Mouse (Mus musculus): ENCODE measurements at regions not wholly inside any gene's neighbourhood (a gene's known extent, or its start where the extent isn't known, plus 50 kb on each side); places are given as distances from the start of the nearest gene placed in this dataset. TPM values are rescaled to one million over a fixed set of nuclear protein-coding genes. Genes with fewer than 3 reads are reported as not detected.

DNA sequence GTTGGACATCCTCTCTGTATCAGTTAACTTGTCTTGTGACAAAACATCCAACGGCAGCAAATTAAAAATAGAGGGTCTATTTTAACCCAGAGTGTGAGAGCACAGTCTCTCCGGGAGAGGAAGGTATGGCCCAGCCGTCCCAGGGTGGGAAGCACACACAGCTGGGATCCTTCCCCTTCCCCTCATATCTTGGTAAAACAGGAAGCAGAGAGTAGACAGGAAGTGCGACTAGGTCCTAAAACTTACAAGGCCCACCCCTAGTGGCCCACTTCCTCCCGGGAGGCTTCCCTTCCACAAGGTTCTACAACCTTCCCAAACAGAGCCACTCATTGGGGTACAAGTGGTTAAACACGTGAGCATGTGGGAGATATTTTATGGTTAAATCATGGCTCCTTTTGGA lies 56.4 kb upstream of the Max start:
- H3K9ac ChIP-seq (ENCODE audit: low read depth, low read length, severe bottlenecking): no peak overlapping the region
- DNase-seq (ENCODE audit: low spot score): no peak
- H3K27me3 ChIP-seq (ENCODE audit: control insufficient read depth, insufficient read depth, low read length): no peaks in the 10 kb centered on the region
- WGBS: 70% methylated on average over 6 of the region's 6 CpGs
- no peak for TF ChIP-seq POLR2A (IDR thresholded peaks at IDR 0.05; ENCODE audit: borderline replicate concordance, extremely low read depth, insufficient read depth, insufficient read length)
- no peak overlapping the region for H3K4me3 ChIP-seq (replicated peaks; ENCODE audit: low read length)
- no peak for ATAC-seq (ENCODE audit: low FRiP score, low read depth)
- no peak overlapping the region for H3K4me2 ChIP-seq (replicated peaks; ENCODE audit: low read depth, low read length, severe bottlenecking)
- H3K27ac ChIP-seq (replicated peaks; ENCODE audit: low read depth, low read length): no peak overlapping the region
- H3K9me3 ChIP-seq (ENCODE audit: control insufficient read depth, low read length): no peaks in the 10 kb centered on the region
- H3K4me1 ChIP-seq (ENCODE audit: control insufficient read depth, insufficient read depth, low read length): peaks cover 3% of the 10 kb centered on the region
- H3K36me3 ChIP-seq (ENCODE audit: control insufficient read depth, insufficient read depth, low read length): no peaks in the 10 kb centered on the region

DNA sequence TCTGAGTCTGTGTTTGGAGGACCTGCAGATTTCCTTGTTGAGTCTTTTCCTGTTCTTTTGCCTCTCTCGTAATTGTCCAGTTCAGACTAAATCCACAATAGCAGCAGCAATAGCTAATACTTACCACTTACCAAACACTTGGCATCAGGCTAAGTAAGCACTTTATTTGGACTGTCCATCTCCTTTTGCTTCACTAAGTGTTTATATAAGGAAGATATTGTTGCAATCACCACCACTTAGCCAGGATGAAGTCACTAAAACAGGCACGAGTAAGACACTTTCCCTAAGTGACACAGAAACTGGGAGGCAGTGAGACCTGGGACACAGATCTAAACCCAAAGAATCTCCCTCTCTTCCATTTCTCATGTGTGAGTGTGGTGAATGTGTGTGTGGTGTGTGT lies 52.9 kb upstream of the Max start:
- Histone ChIP-seq H3K27ac (replicated peaks; ENCODE audit: low read depth, low read length) (no peak overlapping the region), H3K4me3 (replicated peaks; ENCODE audit: low read length) (no peak overlapping the region), H3K9me3 (ENCODE audit: control insufficient read depth, low read length) (no peaks in the 10 kb centered on the region), H3K27me3 (ENCODE audit: control insufficient read depth, insufficient read depth, low read length) (no peaks in the 10 kb centered on the region), H3K9ac (ENCODE audit: low read depth, low read length, severe bottlenecking) (no peak overlapping the region), H3K4me2 (replicated peaks; ENCODE audit: low read depth, low read length, severe bottlenecking) (no peak overlapping the region), H3K4me1 (ENCODE audit: control insufficient read depth, insufficient read depth, low read length) (no peaks in the 10 kb centered on the region), H3K36me3 (ENCODE audit: control insufficient read depth, insufficient read depth, low read length) (no peaks in the 10 kb centered on the region)
- 81% methylated on average over 2 of the region's 2 CpGs for WGBS
- no peak for DNase-seq (ENCODE audit: low spot score)
- TF ChIP-seq POLR2A (IDR thresholded peaks at IDR 0.05; ENCODE audit: borderline replicate concordance, extremely low read depth, insufficient read depth, insufficient read length): no peak
- no peak for ATAC-seq (ENCODE audit: low FRiP score, low read depth)

Small RNAs in the stretch of these regions (microRNA-seq; reads per million reads assigned to microRNA genes)
- gene Gm22696: not detected

Measured in limb, embryonic 14.5 days (tissue).